Mouse (Mus musculus): ENCODE measurements at regions not wholly inside any gene's neighbourhood (a gene's known extent, or its start where the extent isn't known, plus 50 kb on each side); places are given as distances from the start of the nearest gene placed in this dataset.

DNA sequence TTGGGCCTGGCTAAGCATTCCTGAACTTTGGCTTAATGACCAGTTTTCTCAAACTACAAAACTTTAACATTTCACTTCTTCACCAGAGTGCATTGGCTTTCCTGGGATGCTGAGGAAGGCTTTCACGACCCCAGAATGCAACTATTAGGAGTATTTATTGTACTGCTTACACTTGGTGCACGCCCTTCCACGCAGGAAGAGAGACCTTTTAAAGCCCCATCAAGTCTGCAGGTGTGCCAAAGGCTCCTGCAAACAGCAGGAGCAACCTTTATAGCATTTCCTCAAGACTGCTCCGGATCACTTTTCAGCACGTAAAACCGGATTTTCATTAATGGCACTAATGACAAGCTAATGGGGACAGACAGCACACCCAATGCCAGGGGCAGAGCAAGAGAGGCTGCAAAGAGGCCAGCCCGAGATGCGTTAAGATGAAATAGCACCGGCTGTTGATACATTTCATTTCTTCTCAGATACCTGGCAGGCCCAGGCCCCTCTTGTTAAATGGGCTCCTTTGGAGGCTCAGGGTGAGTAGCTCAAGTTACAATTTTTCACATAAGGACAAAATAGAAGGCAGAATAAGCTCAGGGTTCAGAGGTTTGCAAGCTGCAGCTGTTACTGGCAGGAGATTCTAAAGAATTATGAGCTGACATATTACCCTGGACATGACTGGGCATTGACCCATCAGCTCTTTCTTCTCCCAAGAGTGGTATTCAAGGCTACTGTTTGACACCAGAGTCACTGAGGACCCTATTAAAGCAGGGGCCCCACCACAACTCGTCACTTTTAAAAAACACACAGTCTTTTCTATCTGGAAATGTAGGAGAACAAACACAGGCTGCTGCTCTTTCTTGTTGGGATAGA, 402.7 kb upstream of the Btbd3 start:
- Histone ChIP-seq H3K4me1 (ENCODE audit: control insufficient read depth, insufficient read depth, low read length) (no peaks in the 10 kb centered on the region), H3K9ac (ENCODE audit: low read depth, poor library complexity, severe bottlenecking) (no peak overlapping the region), H3K4me3 (ENCODE audit: low read depth, low read length) (no peak overlapping the region), H3K36me3 (ENCODE audit: control insufficient read depth, insufficient read depth, low read length, poor library complexity, severe bottlenecking) (no peaks in the 10 kb centered on the region), H3K27ac (ENCODE audit: insufficient read depth, low read length) (no peak overlapping the region), H3K27me3 (ENCODE audit: control insufficient read depth, insufficient read depth, low read length, poor library complexity, severe bottlenecking) (no peaks in the 10 kb centered on the region), H3K9me3 (replicated peaks; ENCODE audit: control insufficient read depth, insufficient read depth, low read length, poor library complexity, severe bottlenecking) (no peaks in the 10 kb centered on the region)
- TF ChIP-seq POLR2A (IDR thresholded peaks at IDR 0.05; ENCODE audit: insufficient read depth, low read length) (no peak), EP300 (IDR thresholded peaks at IDR 0.05; ENCODE audit: insufficient read depth, low read depth, low read length) (no peak), CTCF (IDR thresholded peaks at IDR 0.05; ENCODE audit: low read depth, low read length) (no peak)

DNA sequence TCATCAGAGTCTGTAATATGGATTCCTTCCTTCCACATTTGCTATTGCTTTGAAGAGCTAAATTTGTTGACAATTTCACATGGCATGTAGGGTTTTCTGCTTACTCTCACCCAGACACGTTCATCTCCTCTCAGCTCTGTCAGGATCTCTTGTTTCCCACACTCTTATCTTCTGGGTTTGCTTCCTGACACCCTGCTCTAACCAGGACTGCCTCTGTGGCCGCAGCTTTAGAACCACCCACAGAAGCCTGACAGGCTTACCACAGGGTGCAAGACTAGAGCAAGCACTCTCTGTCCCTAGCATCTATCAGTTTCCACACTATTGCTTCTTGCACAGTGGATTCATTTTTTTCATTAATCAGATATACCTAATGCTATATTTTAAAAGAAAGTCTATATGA, 408.5 kb upstream of the Btbd3 start:
- Histone ChIP-seq H3K27me3 (ENCODE audit: control insufficient read depth, insufficient read depth, low read length, poor library complexity, severe bottlenecking) (no peaks in the 10 kb centered on the region), H3K4me1 (ENCODE audit: control insufficient read depth, insufficient read depth, low read length) (no peaks in the 10 kb centered on the region), H3K9ac (ENCODE audit: low read depth, poor library complexity, severe bottlenecking) (no peak overlapping the region), H3K9me3 (replicated peaks; ENCODE audit: control insufficient read depth, insufficient read depth, low read length, poor library complexity, severe bottlenecking) (no peaks in the 10 kb centered on the region), H3K27ac (ENCODE audit: insufficient read depth, low read length) (no peak overlapping the region), H3K36me3 (ENCODE audit: control insufficient read depth, insufficient read depth, low read length, poor library complexity, severe bottlenecking) (no peaks in the 10 kb centered on the region), H3K4me3 (ENCODE audit: low read depth, low read length) (no peak overlapping the region)
- no peak for TF ChIP-seq EP300 (IDR thresholded peaks at IDR 0.05; ENCODE audit: insufficient read depth, low read depth, low read length)
- no peak for TF ChIP-seq POLR2A (IDR thresholded peaks at IDR 0.05; ENCODE audit: insufficient read depth, low read length)
- TF ChIP-seq CTCF (IDR thresholded peaks at IDR 0.05; ENCODE audit: low read depth, low read length): no peak

DNA sequence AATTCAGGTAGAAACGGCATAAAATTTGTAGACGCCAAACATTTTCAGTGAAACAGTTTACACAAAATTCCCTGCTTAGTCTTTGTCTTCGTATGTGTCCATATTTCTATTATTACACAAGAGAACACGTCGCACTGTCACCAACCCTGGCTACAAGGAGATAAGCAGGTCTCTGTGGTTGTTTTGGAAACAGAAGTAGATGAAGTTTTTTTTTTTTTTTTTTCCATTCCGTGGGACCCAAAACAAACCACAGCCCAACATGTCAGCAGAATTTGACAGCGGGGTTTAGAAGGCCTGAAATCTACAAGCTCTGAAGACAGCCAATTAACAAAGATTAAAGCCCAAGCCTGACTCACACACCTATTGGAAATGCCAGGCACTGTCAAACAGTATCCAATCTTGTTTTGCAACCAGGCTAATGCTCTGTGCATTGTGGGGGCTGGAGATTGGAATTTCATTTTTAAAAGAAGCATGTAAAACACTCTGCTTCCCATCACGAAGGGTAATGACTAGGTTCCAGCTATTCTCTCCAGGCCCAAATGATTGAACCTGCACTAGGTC, 428.5 kb upstream of the Btbd3 start:
- Histone ChIP-seq H3K9me3 (replicated peaks; ENCODE audit: control insufficient read depth, insufficient read depth, low read length, poor library complexity, severe bottlenecking) (no peaks in the 10 kb centered on the region), H3K4me1 (ENCODE audit: control insufficient read depth, insufficient read depth, low read length) (no peaks in the 10 kb centered on the region), H3K27ac (ENCODE audit: insufficient read depth, low read length) (no peak overlapping the region), H3K36me3 (ENCODE audit: control insufficient read depth, insufficient read depth, low read length, poor library complexity, severe bottlenecking) (no peaks in the 10 kb centered on the region), H3K27me3 (ENCODE audit: control insufficient read depth, insufficient read depth, low read length, poor library complexity, severe bottlenecking) (no peaks in the 10 kb centered on the region), H3K9ac (ENCODE audit: low read depth, poor library complexity, severe bottlenecking) (no peak overlapping the region), H3K4me3 (ENCODE audit: low read depth, low read length) (no peak overlapping the region)
- TF ChIP-seq EP300 (IDR thresholded peaks at IDR 0.05; ENCODE audit: insufficient read depth, low read depth, low read length) (no peak), POLR2A (IDR thresholded peaks at IDR 0.05; ENCODE audit: insufficient read depth, low read length) (no peak), CTCF (IDR thresholded peaks at IDR 0.05; ENCODE audit: low read depth, low read length) (no peak)

DNA sequence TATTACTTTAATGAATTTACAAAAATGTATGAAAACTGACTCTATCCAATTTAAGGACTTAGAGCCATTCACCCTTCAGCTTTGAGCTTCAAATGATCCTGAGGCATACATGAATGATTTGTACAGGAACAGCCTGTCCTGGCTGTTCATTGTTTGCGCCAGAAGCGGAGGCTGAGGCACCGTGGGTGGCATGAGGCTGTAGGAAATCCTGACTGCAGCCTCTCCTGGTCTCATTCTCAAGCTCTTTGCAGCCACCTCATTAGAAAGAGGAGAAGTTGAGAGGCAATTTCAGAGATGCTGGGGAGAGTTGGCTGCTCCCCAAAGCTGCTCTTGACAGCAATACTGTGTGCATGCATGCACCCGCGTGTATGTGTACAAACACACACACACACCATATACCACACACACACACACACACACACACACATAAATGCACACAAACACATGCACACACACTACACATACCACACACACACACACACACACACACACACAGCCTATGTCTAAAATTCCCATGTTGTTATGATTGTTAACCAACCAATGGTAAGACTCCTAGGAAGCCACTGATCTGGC, 434.9 kb upstream of the Btbd3 start:
- H3K27ac ChIP-seq (ENCODE audit: insufficient read depth, low read length): no peak overlapping the region
- H3K9me3 ChIP-seq (replicated peaks; ENCODE audit: control insufficient read depth, insufficient read depth, low read length, poor library complexity, severe bottlenecking): no peaks in the 10 kb centered on the region
- no peaks in the 10 kb centered on the region for H3K4me1 ChIP-seq (ENCODE audit: control insufficient read depth, insufficient read depth, low read length)
- no peak overlapping the region for H3K4me3 ChIP-seq (ENCODE audit: low read depth, low read length)
- no peaks in the 10 kb centered on the region for H3K27me3 ChIP-seq (ENCODE audit: control insufficient read depth, insufficient read depth, low read length, poor library complexity, severe bottlenecking)
- H3K36me3 ChIP-seq (ENCODE audit: control insufficient read depth, insufficient read depth, low read length, poor library complexity, severe bottlenecking): no peaks in the 10 kb centered on the region
- TF ChIP-seq CTCF (IDR thresholded peaks at IDR 0.05; ENCODE audit: low read depth, low read length) (no peak), EP300 (IDR thresholded peaks at IDR 0.05; ENCODE audit: insufficient read depth, low read depth, low read length) (no peak), POLR2A (IDR thresholded peaks at IDR 0.05; ENCODE audit: insufficient read depth, low read length) (no peak)
- H3K9ac ChIP-seq (ENCODE audit: low read depth, poor library complexity, severe bottlenecking): no peak overlapping the region

DNA sequence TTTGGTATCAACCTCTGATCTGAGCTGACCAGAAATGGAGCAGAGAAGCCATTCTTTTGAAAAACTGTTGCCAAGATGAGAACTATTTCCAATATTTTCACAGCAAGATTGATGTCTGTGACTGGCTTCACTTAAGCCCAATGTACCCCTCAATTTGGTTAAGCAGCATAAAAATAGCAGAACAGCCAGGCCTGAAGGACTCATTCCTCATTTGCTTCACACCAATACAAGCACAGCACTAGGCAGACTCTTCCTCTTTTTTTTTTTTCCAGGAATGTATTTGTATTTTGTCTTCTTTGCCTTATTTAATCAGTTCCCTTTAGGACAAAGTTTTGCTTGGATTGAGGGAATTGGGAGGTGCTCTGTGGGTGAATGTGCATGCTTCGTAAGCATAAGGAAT, 441.4 kb upstream of the Btbd3 start:
- Histone ChIP-seq H3K4me1 (ENCODE audit: control insufficient read depth, insufficient read depth, low read length) (no peaks in the 10 kb centered on the region), H3K27ac (ENCODE audit: insufficient read depth, low read length) (no peak overlapping the region), H3K9ac (ENCODE audit: low read depth, poor library complexity, severe bottlenecking) (no peak overlapping the region), H3K27me3 (ENCODE audit: control insufficient read depth, insufficient read depth, low read length, poor library complexity, severe bottlenecking) (no peaks in the 10 kb centered on the region), H3K36me3 (ENCODE audit: control insufficient read depth, insufficient read depth, low read length, poor library complexity, severe bottlenecking) (no peaks in the 10 kb centered on the region), H3K9me3 (replicated peaks; ENCODE audit: control insufficient read depth, insufficient read depth, low read length, poor library complexity, severe bottlenecking) (no peaks in the 10 kb centered on the region), H3K4me3 (ENCODE audit: low read depth, low read length) (no peak overlapping the region)
- TF ChIP-seq CTCF (IDR thresholded peaks at IDR 0.05; ENCODE audit: low read depth, low read length) (no peak), POLR2A (IDR thresholded peaks at IDR 0.05; ENCODE audit: insufficient read depth, low read length) (no peak), EP300 (IDR thresholded peaks at IDR 0.05; ENCODE audit: insufficient read depth, low read depth, low read length) (no peak)
